Mouse (Mus musculus): ENCODE results near the gene U2af1.
A peak's percentile ranks its signal among the peaks of the same experiment; 100 is the strongest.

The U2af1 gene

DNA sequence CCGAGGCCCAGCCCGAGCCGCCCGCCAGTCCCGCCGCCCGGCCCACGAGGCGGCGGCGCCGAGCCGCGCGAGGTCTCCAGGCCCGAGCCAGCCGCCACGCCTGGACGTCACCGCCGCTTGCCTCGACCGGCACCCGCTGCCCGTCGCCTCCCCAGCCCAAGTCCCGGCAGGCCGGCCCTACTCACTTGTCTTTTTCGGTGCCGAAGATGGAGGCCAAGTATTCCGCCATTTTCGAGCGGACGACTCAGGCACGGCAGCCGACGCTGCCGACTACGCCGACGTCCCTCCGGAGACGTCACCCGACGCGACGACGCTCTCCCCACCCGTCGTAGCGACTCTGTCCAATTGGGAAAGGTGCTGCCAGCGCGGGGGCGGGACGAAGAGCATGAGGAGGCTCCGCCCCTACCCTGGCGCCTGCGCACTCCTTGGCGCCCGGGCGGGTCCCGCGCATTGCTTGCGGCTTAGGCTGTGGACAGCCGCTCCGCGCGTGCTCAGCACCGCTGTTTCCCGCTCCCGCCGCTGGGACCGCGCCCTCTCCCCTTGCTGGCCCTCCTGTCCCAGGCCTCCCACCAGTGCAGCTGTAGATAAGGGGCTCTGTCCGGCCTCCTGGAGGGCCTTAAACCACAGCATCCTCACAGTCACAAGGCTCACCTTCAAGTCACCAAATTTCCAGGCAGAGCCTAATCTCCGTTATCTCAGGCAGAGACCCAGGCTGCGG, at the start of gene U2af1:
Gene U2af1 (minus strand): TSS at position 425 of the 718 bp plus-strand sequence.
- peak; percentile 98 for DNase-seq (ENCODE audit: low read depth, low spot score)

DNA sequence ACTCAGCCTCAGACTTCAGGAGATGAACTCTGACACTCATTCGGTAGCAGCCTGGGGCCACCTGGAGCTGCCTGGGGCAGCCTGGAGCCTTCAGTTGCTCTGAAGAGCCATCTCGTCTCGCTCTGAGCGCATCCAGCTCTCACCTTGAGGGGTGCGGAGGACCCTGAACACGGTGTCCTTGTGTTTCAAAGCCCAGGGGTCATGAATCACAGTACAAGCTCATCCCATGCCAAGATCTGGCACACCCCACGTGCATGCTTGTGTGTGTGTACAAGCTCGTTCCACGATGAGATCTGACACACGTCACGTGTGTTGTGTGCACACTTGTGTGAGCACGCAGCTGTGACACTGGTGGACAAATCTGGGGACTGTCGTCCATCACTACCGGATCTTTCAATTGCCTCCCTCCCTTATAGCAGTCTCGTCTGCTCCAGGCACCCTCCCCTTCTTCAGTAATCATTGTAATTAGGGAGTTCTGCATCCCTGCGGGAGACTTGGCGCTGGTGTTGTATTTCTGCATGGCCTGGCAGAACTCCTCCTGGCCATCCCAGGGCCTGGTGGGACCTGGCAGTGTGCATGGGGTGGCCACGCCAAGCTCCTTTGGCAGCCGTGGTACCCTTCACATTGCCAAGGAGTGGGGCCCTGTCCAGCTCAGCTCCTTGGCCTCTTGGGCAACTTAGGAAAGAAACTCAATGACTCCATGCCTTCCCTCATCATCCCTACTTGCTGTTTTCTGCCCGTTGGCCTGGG, 46.8 kb upstream of the U2af1 start:
- DNase-seq (ENCODE audit: low read depth, low spot score): no peak

DNA sequence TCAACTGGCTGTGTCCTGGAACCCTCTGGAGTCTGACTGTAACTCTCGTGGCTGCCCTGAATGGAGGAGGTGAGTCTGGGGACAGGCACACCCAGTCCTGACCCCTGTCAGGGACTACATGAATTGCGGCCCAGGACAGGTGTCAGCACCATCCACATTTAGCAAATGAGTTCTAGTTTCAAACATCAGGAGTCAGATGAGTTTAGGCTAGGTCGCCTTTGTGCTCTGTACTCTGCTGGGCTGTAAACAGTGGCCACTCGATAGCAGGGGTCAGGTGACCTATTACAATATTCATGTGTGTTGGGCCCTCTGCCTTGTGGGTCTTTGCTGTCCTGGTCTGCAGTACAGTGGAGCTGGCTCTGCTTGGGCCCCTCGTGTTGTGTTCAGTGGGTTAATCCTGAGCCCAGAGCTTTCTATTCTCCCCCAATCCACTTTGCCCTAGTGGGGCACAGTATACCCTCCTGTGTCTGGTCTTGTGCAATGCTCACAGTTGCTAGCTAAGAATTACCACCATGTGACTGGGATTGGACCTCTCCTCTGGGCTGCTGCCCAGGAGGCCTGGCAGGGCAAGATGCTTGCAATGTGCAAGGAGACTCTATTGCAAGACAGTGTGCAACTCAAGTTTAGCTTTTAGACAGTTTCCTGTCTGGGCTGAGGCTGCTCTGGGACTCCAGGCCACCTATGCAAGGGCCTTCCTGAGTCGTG, 44.7 kb upstream of the U2af1 start:
- DNase-seq (ENCODE audit: low read depth, low spot score): no peak

DNA sequence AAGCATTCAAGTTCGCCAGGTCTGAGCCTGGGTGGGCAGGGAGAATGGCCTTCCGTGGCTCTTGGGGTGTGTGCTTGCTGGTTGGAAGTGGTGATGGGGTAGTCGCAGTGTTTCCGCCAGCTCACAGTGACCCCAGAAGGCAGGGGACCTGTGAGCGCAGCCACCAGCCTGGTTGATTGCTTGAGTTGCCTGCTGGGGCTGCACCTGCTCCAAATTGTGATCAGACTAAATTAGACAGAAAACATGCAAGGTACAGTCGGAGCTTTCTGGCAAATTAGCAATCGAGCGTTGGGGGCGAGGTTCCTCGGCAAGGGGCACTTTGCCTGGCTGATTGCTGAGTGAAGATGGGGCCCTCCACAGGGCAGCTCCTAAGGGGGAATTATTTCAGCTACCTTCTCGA, 39.7 kb upstream of the U2af1 start:
- DNase-seq (ENCODE audit: low read depth, low spot score): no peak

DNA sequence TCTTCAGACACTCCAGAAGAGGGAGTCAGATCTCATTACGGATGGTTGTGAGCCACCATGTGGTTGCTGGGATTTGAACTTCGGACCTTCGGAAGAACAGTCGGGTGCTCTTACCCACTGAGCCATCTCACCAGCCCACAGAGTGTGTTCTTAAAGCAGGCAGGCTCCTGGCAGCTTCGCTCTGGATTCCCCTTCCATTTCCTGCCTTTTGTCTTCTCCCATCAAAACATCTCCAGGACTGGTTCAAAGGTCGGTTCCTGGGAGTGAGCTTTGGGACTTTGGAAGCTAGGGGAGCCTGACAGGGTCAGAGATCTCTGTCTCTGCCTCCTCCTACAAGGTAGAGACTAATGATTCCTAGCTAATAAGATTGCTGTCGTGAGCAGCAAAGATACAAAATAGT, 36.7 kb upstream of the U2af1 start:
- DNase-seq (ENCODE audit: low read depth, low spot score): peak; percentile 48

DNA sequence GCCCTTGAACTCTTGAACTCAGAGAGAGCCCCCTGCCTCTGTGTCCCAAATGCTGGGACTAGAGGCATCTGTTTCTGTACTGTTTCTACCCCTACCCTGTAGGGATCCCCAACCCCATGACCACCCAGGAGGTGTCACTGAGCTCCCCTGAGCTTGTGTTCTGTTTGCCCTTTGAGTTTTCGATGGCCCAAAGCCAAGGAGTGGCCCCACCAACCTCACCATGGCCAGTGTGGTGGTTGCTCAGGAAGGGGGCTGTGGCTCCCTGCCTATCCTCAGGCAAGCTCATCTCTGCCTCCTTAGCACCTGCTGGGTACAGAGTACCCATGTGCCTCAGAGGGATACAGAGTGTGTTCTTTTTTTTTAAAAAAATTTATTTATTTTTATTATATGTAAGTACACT, 36.3 kb upstream of the U2af1 start:
- no peak for DNase-seq (ENCODE audit: low read depth, low spot score)

DNA sequence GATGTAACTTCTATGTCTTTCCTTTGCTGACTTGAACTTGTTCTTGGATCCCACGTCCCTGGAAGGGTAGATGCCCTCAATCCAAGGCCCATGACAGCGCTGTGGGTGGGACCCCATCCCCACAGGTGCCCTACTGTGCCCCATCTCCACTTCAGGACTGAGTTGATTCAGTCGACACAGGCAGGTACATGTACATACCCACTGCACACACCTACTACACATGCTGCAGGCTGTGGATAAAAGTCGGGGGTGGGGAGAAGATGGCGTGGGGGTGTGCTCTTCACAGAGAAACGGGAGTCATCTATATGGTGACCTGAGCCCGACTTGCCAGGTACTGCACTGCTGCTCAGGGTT, 35.3 kb upstream of the U2af1 start:
- DNase-seq (ENCODE audit: low read depth, low spot score): no peak

DNA sequence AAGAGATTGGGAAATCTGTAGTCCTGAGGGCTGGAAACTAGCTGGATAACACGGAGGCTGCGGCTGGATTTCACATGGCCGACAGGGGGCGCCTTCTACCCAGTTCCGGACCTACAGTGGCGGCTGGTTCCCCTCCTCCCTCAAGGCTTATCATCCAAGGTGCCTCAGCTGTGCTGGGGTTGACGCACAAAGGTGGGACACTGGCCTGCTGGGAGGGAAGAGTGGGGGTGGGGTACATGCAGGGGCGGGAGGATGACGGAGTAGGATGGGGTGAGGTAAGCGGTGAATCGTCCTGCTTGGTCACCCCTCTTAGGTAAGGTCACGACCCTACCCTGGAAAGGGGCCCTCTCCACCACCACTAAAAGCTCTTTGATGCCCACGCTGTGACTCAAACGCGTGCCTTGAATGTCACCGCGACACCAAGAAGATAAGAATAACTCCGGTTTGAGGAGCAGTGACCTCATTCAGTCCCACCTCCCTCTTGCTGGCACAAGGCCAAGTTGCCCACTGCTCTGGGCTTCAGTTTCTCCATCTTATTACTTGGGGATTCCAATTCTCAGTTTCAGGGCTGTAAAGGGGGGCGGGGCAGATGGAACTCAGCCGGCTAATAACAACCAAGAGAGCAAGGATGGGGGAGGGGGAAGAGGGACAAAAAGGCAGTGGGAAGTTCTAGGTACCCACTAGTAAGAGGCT, 34.8 kb upstream of the U2af1 start:
- DNase-seq (ENCODE audit: low read depth, low spot score): peak; percentile 90

DNA sequence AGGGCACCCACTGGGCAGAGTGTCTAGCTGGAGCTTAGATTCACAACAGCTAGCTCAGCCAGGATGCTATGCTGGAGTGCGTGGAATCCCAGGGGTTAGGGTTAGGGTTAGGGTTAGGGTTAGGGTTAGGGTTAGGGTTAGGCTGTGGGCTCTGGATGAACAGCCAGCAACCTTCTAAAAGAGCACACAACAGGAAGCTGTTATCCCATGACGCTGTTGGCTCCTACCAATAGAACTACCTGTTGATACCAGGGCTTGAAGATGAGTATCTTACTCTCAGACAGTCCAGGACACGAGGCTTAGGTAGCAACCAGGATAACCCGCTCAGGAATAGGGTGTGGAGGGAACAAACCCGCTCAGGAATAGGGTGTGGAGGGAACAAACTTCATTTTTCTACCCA, 34.2 kb upstream of the U2af1 start:
- DNase-seq (ENCODE audit: low read depth, low spot score): no peak

DNA sequence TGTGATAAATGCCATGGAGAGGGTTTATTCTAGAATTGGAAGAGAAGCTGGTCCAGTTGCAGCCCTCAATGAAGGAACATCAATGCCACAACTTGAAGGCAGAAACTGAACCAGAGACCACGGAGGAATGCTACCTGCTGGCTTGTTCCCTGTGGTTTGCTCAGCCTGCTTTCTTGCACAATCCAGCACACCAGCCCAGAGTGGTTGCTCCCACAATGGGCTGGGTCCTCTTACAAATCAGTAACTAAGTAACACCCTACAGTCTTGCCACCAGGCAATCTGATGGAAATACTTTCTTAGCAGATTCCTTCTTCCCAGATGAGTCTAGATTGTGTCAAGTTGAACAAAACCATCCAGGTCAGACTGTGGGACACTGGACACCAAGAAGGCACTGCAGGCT, 30.9 kb upstream of the U2af1 start:
- no peak for DNase-seq (ENCODE audit: low read depth, low spot score)

DNA sequence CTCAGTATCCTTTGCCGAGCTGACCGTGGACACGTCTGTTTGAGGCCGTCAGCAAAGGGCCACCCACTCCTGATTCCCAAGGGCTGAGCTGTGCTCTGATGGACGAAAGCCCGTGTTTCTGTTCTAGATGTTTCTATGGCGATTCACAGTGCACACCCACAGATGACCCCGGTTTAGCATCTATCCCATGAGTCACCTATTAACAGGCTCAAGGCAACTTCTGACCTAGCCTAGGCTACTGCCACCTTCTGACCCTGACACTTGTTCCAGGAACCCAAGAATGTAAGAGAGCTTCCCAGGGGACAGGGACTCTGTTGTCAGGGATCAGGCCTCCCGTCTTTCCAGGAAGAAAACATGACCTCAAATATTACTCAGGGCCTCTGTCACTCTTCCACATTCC, 29.4 kb upstream of the U2af1 start:
- no peak for DNase-seq (ENCODE audit: low read depth, low spot score)

DNA sequence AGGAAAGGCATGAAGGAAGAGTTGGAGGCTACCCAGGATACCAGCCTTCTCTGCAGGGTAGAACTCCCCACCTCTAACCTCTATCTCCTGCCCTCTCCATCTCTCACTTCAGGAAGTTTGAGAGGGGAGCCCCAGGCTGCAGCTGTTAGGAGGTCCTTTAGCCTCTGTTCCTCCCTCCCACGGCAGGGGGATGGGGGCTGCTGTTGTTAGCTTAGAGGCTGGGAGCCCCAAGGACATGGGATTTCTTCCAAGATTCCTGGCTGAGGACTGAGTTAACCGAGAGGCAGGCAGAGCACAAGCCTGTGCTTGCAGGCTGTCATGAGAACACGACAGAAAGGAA, 27.5 kb upstream of the U2af1 start:
- no peak for DNase-seq (ENCODE audit: low read depth, low spot score)

DNA sequence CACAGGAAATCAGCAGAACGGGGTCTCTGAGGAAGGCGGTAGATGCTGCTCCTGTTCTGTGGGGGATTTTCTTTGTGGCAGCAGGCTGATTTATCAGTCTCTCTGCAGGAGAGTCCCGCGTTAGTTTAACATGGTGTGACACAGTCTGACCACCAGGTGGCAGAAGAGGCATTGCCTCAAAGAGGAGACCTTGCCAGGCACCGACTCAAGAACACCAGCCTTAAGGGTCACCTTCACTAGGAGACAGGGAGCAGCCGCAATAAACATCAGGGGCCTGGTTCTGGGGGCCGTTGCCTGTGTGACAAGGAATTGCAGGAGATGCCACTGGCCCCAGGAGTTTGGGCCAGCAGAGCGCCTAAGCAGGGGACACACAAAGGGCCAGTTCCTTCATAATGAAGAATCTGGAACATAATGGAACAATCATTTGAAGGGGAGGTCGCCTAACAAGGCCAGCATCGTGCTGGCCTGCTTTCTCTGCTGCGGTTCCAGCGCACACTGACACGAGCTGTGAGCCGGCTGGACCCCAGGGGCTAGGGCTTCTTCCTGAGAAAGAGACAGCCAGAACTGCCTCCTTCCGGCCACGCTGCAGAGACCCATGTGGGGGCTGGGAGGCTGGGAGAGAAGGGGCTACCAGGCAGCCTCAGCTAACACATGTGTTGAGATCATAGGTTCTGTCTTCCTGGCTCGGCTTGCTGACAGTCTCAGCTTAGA, 27.0 kb upstream of the U2af1 start:
- DNase-seq (ENCODE audit: low read depth, low spot score): peak; percentile 90

DNA sequence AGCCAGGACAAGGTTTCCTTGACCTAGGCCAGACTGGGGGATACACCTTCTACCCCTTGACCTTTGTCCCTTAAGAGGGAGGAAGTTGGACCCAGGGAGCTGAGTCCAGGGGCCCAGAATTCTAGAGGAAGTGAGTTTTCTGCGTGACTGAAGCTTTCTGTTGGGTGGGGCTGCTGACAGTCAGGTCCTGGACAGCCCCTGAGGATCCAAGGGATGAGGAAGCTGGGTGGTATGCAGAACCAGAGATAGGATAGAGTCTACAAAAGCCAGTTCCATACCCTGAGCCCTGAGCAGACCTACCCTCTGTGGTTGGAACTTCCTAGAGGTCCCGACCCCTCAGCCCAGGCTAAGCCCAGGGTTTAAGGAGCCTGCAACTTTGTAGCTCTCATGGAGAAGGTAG, 21.8 kb upstream of the U2af1 start:
- DNase-seq (ENCODE audit: low read depth, low spot score): no peak

DNA sequence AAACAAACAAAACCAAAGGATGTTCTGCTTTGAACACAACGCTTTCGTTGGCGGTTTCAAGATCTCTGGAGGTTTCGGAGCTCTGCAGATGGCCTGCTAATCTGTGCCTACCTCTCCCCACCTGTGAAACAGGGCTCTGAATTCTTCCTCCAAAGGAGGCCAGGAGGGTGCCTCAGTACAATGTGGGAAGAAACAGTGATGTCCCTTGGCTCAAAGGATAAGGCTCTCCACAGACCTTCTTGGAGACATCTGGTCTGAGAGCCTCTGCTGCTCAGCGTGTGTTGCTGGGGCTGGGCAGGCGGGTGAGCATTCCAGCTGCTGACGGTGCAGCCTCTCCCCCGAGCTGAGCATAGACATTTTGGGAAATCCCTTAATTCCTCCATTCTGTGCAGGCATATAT, 18.8 kb upstream of the U2af1 start, which contains the start of gene Cryaa:
Gene Cryaa (plus strand): TSS at position 301 of the 400 bp plus-strand sequence.
- no peak for DNase-seq (ENCODE audit: low read depth, low spot score)

DNA sequence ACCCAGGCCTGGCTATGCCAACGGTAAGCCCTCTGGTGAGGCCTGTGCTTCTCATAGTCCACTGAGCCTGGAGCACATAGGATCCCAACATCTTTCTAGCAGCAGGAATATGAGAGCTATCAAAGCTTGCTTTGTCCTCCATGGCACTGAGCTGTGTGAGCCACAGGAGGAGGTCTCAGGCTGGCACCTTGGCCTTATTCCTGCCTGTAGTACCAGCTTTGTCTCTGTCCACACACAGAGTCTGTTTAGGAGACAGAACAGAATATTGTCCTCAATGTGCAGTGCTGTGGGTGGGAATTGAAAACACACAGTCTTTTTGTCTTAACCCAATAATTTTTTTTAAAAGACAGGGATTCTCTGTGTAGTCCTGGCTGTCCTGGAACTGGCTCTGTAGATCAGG, 15.7 kb upstream of the U2af1 start:
- no peak for DNase-seq (ENCODE audit: low read depth, low spot score)

DNA sequence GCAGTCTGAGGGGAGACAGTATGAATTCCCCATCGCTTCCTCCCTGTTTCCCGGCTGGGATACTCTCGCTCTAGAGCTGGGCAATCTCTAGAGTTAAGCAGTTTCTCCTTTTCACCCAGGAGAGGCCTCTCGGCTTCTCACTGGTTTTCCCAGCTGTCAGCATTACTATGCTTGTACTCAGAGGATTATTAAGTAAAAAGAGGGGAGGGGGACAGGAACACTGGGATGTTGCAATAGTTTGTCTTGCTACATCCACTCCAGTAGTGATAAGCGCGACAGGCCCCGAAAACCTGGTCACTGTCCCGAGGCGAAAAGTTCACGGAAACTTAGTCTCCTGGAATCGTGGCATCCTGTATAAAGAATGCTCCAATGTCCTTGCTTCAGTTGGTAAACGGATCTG, 13.6 kb upstream of the U2af1 start:
- DNase-seq (ENCODE audit: low read depth, low spot score): no peak

DNA sequence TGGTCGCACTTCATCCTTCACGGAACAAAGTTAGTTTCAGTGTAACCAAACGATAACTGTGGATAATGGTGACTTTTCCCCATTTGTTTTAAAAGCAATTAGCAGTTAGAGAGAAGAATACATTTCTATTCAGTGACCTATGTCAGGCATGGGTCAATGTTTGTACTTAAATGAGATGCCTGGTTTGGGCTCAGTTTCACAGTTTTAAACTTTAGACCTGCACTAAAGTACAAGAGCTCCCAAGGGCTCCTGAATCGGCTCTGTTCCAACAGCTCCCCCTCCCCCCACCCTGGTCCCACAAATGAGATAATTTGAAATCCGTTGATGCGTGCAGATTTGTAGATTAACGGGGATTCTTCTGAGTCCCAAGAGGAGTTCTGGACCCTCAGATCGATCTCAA, 13.0 kb upstream of the U2af1 start:
- no peak for DNase-seq (ENCODE audit: low read depth, low spot score)

DNA sequence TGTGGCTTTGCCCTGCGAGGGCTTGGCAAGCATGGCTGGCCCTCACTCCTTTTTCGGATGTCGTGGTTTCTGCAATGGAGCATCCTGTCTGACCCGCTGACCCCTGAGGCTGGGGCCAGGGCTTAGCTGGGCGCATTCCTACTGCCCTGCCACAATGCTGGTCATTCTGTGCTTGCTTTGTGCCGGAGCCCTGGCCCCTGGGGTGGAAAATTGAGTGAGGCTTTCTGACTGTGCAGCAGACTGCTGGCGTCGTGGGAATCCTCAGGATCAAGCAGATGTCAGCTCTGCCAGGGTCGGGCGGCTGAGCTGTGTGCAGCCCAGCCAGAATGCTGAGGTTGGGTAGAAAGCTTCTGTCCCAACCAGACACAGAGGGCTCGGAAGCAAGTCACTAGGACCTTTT, 11.5 kb upstream of the U2af1 start:
- no peak for DNase-seq (ENCODE audit: low read depth, low spot score)

DNA sequence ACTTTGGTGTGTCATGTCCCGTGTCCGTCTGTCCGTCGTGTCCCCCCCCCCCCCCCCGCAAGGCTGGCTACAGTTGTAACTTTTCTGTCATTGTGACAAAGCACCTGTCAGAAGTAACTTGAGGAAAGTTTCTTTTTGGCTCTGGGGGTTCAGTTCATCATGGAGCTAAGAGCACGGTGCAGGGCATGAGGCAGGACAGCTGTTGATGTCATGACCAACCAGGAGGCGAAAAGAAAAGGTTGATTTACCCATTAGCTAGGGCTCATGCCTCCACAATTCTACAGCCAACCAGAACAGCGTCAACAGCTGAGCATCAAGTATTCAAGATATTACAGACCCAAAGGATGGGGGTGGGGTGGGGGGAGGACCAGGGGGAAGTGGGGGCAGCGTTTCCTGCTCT, 9.6 kb upstream of the U2af1 start:
- DNase-seq (ENCODE audit: low read depth, low spot score): no peak

DNA sequence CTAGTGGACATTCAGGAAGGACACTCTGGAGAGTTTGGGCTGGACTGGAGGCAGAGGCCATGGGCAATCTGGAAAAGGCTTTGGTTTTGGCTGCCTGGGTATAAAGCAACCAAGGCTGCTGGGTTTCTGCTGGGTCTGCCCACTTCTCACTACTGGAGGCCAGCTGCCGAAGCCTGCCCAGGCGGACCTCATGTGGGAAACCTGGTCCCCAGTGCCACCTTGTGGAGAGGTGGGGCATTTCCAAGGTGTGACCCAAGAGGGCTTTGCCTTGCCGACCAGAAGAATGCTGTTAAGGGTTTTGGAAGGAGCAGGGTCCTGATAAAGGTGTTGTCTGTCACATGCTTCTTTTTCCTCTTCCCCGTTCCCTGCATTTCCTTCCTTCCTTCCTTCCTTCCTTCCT, 6.1 kb upstream of the U2af1 start:
- peak; percentile 82 for DNase-seq (ENCODE audit: low read depth, low spot score)

DNA sequence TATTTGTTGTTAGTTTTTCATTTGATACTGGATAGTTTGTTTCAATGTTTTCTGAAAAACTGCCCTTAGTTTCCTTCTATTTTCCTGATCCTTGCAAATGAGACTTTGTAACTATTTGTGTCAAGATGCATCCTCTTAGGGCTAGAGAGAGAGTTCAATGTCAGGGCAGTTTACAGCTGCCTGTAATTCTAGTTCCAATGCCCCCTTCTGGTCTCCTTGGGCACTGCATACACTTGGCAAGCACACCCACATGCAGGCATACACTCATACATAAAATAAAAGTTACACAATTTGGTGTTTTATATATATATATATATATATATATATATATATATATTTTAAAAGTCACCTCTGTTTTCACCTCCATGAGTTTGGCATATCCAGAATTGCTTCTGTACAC, 4.2 kb upstream of the U2af1 start:
- DNase-seq (ENCODE audit: low read depth, low spot score): peak; percentile 72
